Mouse (Mus musculus): ENCODE measurements around the gene Arhgef19. TPM values are rescaled to one million over a fixed set of nuclear protein-coding genes. Genes with fewer than 3 reads are reported as not detected.

Arhgef19 gene
- polyA plus RNA-seq (2015; fragmentation: Illumina TruSeq; extraction: RNeasy Lipid Tissue Mini Kit (QIAGEN cat#74804); ENCODE audit: low read depth, low replicate concordance), result 19.4 TPM

DNA sequence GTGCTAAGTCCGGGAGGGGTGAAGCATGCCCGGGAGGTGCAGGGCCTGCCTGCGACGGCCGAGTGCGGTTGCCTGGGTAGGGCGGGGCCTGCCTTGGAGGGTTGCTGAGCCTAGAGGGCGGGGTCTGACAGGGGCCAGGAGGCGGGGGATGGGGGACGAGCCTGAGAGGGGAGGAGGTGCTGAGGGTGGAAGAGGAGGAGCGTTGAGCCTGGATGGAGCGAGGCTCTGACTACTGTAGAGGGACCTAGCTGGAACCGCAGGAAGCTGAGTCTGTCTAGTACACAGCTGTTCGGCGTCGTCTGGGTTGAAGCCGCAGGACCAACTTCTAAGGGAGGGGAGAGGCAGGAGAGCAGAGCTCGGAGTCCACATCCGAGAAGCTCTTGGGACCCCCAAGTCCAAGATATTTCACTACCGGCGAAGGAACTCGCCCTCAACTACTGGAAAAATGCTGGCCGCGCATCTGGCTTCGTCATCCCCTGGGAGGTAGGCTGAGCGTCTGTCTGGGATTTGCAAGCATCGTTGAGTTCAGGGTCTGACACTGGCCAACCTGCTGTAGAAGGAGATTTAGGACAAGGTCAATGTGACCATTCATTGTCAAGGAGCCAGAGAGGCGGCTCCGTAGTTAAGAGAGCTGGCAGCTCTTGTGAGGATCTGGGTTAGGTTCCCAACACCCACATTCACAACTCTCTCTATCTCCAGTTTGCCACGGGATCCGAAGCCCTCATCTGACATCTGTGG, at the start of gene Arhgef19:
Gene Arhgef19, plus strand, starts transcription at position 112 of the 738 bp plus-strand sequence.

DNA sequence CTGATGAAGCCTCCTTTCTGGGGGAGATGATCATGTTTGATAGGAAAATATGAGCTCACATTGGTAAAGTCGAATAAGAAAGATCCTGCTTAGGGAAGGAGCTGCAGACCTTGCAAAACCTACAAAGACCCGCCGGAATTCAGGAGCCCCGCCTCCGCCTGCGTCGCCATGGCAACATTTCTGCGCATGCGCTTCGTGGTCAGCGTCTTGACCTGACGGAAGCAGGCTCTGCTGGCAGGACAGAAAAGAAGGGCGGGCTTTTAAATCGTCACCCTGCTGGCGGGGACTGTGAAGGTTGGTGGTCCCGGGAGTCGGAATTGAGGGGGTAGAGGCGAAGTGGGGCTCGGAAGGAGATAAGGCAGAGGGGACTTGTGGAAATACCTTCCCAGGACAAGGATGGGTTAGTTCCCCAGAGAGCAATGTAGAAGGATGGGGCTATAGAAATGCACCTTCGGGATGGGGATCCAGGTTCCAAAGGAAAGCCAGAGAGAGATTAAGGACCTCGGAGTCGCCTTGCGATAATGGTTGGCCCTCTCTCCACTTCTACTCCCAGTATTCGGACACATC, 25.4 kb upstream of the Arhgef19 start, which contains the start of gene Rsg1:
Gene Rsg1, plus strand, starts transcription at position 187 of the 567 bp plus-strand sequence.

DNA sequence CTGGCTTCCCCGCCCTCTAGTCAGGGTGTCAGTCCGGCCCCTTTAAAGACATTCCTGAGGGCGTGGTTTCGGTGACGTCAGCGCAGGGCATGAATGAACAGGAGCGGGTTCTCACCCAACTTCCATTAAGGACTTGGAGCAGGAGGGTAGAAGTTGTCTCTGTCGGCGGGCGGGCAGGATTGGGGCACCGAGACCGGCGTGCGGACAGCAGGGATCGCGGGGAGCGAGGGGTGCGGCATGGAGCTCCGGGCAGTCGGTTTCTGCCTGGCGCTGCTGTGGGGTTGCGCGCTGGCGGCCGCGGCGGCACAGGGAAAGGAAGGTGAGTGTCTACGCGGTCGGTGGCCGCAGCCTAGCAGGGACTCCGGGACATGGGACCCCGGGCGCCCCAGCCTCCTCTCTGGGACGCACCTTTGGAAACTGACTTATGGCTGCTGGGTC, 61.8 kb downstream of the Arhgef19 start, which contains the start of gene Epha2:
Gene Epha2, plus strand, starts transcription at position 125 of the 438 bp plus-strand sequence.

Other genes with a start within 250 kb of the Arhgef19 start
- 5.1 TPM for gene Mfap2, start 229.1 kb upstream of the Arhgef19 start, polyA plus RNA-seq (2015; fragmentation: Illumina TruSeq; extraction: RNeasy Lipid Tissue Mini Kit (QIAGEN cat#74804); ENCODE audit: low read depth, low replicate concordance)
- 37.2 TPM for gene Crocc, start 178.9 kb upstream of the Arhgef19 start, polyA plus RNA-seq (2015; fragmentation: Illumina TruSeq; extraction: RNeasy Lipid Tissue Mini Kit (QIAGEN cat#74804); ENCODE audit: low read depth, low replicate concordance)
- gene Necap2, start 161.1 kb upstream of the Arhgef19 start, polyA plus RNA-seq (2015; fragmentation: Illumina TruSeq; extraction: RNeasy Lipid Tissue Mini Kit (QIAGEN cat#74804); ENCODE audit: low read depth, low replicate concordance), result 40.7 TPM
- 0.40 TPM for gene Spata21, start 151.2 kb upstream of the Arhgef19 start, polyA plus RNA-seq (2015; fragmentation: Illumina TruSeq; extraction: RNeasy Lipid Tissue Mini Kit (QIAGEN cat#74804); ENCODE audit: low read depth, low replicate concordance)
- 29.3 TPM for gene Szrd1, start 99.7 kb upstream of the Arhgef19 start, polyA plus RNA-seq (2015; fragmentation: Illumina TruSeq; extraction: RNeasy Lipid Tissue Mini Kit (QIAGEN cat#74804); ENCODE audit: low read depth, low replicate concordance)
- gene Fbxo42, start 91.6 kb upstream of the Arhgef19 start, polyA plus RNA-seq (2015; fragmentation: Illumina TruSeq; extraction: RNeasy Lipid Tissue Mini Kit (QIAGEN cat#74804); ENCODE audit: low read depth, low replicate concordance), result 14.1 TPM
- gene Rsg1, start 25.5 kb upstream of the Arhgef19 start, polyA plus RNA-seq (2015; fragmentation: Illumina TruSeq; extraction: RNeasy Lipid Tissue Mini Kit (QIAGEN cat#74804); ENCODE audit: low read depth, low replicate concordance), result 2.4 TPM
- 0.76 TPM for gene Epha2, start 61.7 kb downstream of the Arhgef19 start, polyA plus RNA-seq (2015; fragmentation: Illumina TruSeq; extraction: RNeasy Lipid Tissue Mini Kit (QIAGEN cat#74804); ENCODE audit: low read depth, low replicate concordance)
- 3.5 TPM for gene Fam131c, start 128.7 kb downstream of the Arhgef19 start, polyA plus RNA-seq (2015; fragmentation: Illumina TruSeq; extraction: RNeasy Lipid Tissue Mini Kit (QIAGEN cat#74804); ENCODE audit: low read depth, low replicate concordance)
- not detected for gene Clcnka, start 159.2 kb downstream of the Arhgef19 start, polyA plus RNA-seq (2015; fragmentation: Illumina TruSeq; extraction: RNeasy Lipid Tissue Mini Kit (QIAGEN cat#74804); ENCODE audit: low read depth, low replicate concordance)
- not detected for gene Clcnkb, start 176.5 kb downstream of the Arhgef19 start, polyA plus RNA-seq (2015; fragmentation: Illumina TruSeq; extraction: RNeasy Lipid Tissue Mini Kit (QIAGEN cat#74804); ENCODE audit: low read depth, low replicate concordance)
- gene Hspb7, start 181.3 kb downstream of the Arhgef19 start, polyA plus RNA-seq (2015; fragmentation: Illumina TruSeq; extraction: RNeasy Lipid Tissue Mini Kit (QIAGEN cat#74804); ENCODE audit: low read depth, low replicate concordance), result not detected
- 8.2 TPM for gene Srarp, start 196.6 kb downstream of the Arhgef19 start, polyA plus RNA-seq (2015; fragmentation: Illumina TruSeq; extraction: RNeasy Lipid Tissue Mini Kit (QIAGEN cat#74804); ENCODE audit: low read depth, low replicate concordance)
- gene Zbtb17, start 205.2 kb downstream of the Arhgef19 start, polyA plus RNA-seq (2015; fragmentation: Illumina TruSeq; extraction: RNeasy Lipid Tissue Mini Kit (QIAGEN cat#74804); ENCODE audit: low read depth, low replicate concordance), result 28.4 TPM